Mouse (Mus musculus) heart, adult 2 months (tissue): ENCODE measurements around the gene Cldn16. TPM values are rescaled to one million over a fixed set of nuclear protein-coding genes. Genes with fewer than 3 reads are reported as not detected.

ENCODE experiments used
- DNase-seq, 2 experiments: peaks; one replicate each; pipeline ENCODE4 v3.0.0; 2021
- H3K27ac ChIP-seq: fragments of 200-600 bp; 2 replicates; pipeline ENCODE4 v1.8.1; 2022
- H3K27me3 ChIP-seq: fragments of 200-500 bp; 2 replicates; pipeline ENCODE4 v1.6.1; 2012; ENCODE audit warnings: mild to moderate bottlenecking, low read length, inconsistent platforms, mixed read lengths; ENCODE audit not compliant: control insufficient read depth, insufficient read depth
- H3K36me3 ChIP-seq: fragments of 200-500 bp; 2 replicates; pipeline ENCODE4 v1.6.1; 2012; ENCODE audit warnings: low read length, inconsistent platforms; ENCODE audit not compliant: control insufficient read depth, insufficient read depth
- H3K4me1 ChIP-seq: fragments of 200-500 bp; 2 replicates; pipeline ENCODE4 v1.6.1; 2011; ENCODE audit warnings: low read length; ENCODE audit not compliant: control insufficient read depth, insufficient read depth
- H3K4me3 ChIP-seq: fragments of 200-600 bp; 2 replicates; pipeline ENCODE4 v1.8.1; 2022
- H3K79me2 ChIP-seq: fragments of 200-500 bp; replicated peaks from 2 replicates; pipeline ENCODE4 v1.6.1; 2012; ENCODE audit warnings: mild to moderate bottlenecking, inconsistent platforms, low read length, moderate library complexity, mixed read lengths; ENCODE audit not compliant: control insufficient read depth, insufficient read depth
- H3K9ac ChIP-seq: fragments of 200-500 bp; 2 replicates; pipeline ENCODE4 v1.6.1; 2012; ENCODE audit warnings: low read depth, mild to moderate bottlenecking, control low read depth, inconsistent platforms, low read length, mixed read lengths
- CTCF ChIP-seq: fragments of 200-600 bp; IDR thresholded peaks from 2 replicates; pipeline ENCODE4 v1.8.1; 2022; ENCODE audit warnings: antibody characterized with exemption, mild to moderate bottlenecking, moderate library complexity
- EP300 ChIP-seq: fragments of 200-500 bp; IDR thresholded peaks from 2 replicates; pipeline ENCODE4 v1.6.1; 2011; ENCODE audit warnings: low read depth, low read length, control low read depth; ENCODE audit not compliant: insufficient read depth
- POLR2A ChIP-seq: fragments of 200-500 bp; IDR thresholded peaks from 2 replicates; pipeline ENCODE4 v1.6.1; 2011; ENCODE audit warnings: mild to moderate bottlenecking, low read depth, low read length, control low read depth; ENCODE audit not compliant: insufficient read depth
- WGBS: fragments of 180-500 bp; shearing (Covaris S2); methylation state at CpG from one replicate; pipeline ENCODE4 v1.1.7; 2018; 5-methylcytosine and 5-hydroxymethylcytosine counted together
- intact Hi-C: fragments of 180-260 bp; cut with DNase I; formaldehyde crosslinking; loops from one replicate; pipeline ENCODE4 v1.15.1; 2025
- long read RNA-seq: library from polyadenylated mRNA; stranded (forward); transcript quantifications from one replicate; pipeline ENCODE4 v2.0.0, GENCODE M21; 2021
- polyA plus RNA-seq: library from polyadenylated mRNA; depleted of rRNA; stranded (reverse); fragments of >200 nt; gene quantifications from 2 replicates; pipeline ENCODE4 v1.2.3, GENCODE M21; 2012; rRNA removed
- total RNA-seq, 2 experiments: library from RNA; stranded (reverse); gene quantifications; 2 replicates each; pipeline ENCODE4 v1.2.3; 2021

Gene Cldn16
- total RNA-seq (not detected), polyA plus RNA-seq (not detected in 2 replicates)
- long read RNA-seq: 0 reads

- no peak within 1 kb of the TSS for H3K4me3 ChIP-seq
- 70% methylated on average over 7 of the region's 7 CpGs for WGBS
- TF ChIP-seq EP300: no peak
- no peak for TF ChIP-seq POLR2A
- no peak for TF ChIP-seq CTCF
- DNase-seq: no peak
- no peaks in the 10 kb centered on the region for H3K4me1 ChIP-seq
- H3K79me2 ChIP-seq: no peaks in the 10 kb centered on the region
- H3K36me3 ChIP-seq: no peaks in the 10 kb centered on the region
- no peak within 1 kb of the TSS for H3K9ac ChIP-seq
- H3K27ac ChIP-seq: no peak within 1 kb of the TSS
- intact Hi-C loops: no loop called here
- no peaks in the 10 kb centered on the region for H3K27me3 ChIP-seq
These were observed at the start of gene Cldn16 for GRCm38 (mm10) chr16:26462835-26463234. Gene Cldn16 (plus strand): TSS chr16:26463135.

- Histone ChIP-seq H3K79me2 (no peaks in the 10 kb centered on the region), H3K4me1 (no peaks in the 10 kb centered on the region), H3K36me3 (no peaks in the 10 kb centered on the region), H3K9ac (no peak overlapping the region), H3K27ac (no peak overlapping the region), H3K27me3 (no peaks in the 10 kb centered on the region), H3K4me3 (no peak overlapping the region)
- intact Hi-C loops: no loop called here
- TF ChIP-seq EP300 (no peak), CTCF (no peak)
- no peak for DNase-seq
- WGBS: 75% methylated on average over 3 of the region's 3 CpGs
These were observed 44.3 kb upstream of the Cldn16 start for GRCm38 (mm10) chr16:26418616-26419015.

- Histone ChIP-seq H3K4me3 (no peak overlapping the region), H3K4me1 (no peaks in the 10 kb centered on the region), H3K27me3 (no peaks in the 10 kb centered on the region), H3K9ac (no peak overlapping the region), H3K79me2 (no peaks in the 10 kb centered on the region), H3K36me3 (no peaks in the 10 kb centered on the region), H3K27ac (no peak overlapping the region)
- DNase-seq: no peak
- intact Hi-C loops: no loop called here
- TF ChIP-seq CTCF: no peak
- TF ChIP-seq EP300: no peak
- no peak for TF ChIP-seq POLR2A
- WGBS: 89% methylated on average over 4 of the region's 4 CpGs
These were observed 40.9 kb upstream of the Cldn16 start for GRCm38 (mm10) chr16:26422078-26422477.

GRCm38 (mm10) chr16:26430246-26430645, 32.7 kb upstream of the Cldn16 start:
- TF ChIP-seq POLR2A: no peak
- no peak for TF ChIP-seq CTCF
- TF ChIP-seq EP300: no peak
- Histone ChIP-seq H3K4me3 (no peak overlapping the region), H3K36me3 (no peaks in the 10 kb centered on the region), H3K27me3 (no peaks in the 10 kb centered on the region), H3K27ac (no peak overlapping the region), H3K9ac (no peak overlapping the region), H3K79me2 (no peaks in the 10 kb centered on the region), H3K4me1 (no peaks in the 10 kb centered on the region)
- intact Hi-C loops: no loop called here
- no peak for DNase-seq
- 55% methylated on average over 3 of the region's 3 CpGs for WGBS

GRCm38 (mm10) chr16:26433486-26433885, 29.4 kb upstream of the Cldn16 start:
- H3K4me1 ChIP-seq: no peaks in the 10 kb centered on the region
- H3K27ac ChIP-seq: no peak overlapping the region
- H3K4me3 ChIP-seq: no peak overlapping the region
- H3K9ac ChIP-seq: no peak overlapping the region
- no peak for TF ChIP-seq CTCF
- intact Hi-C loops: no loop called here
- H3K27me3 ChIP-seq: no peaks in the 10 kb centered on the region
- no peak for DNase-seq
- WGBS: 41% methylated on average over 2 of the region's 2 CpGs
- H3K36me3 ChIP-seq: no peaks in the 10 kb centered on the region
- H3K79me2 ChIP-seq: no peaks in the 10 kb centered on the region

- intact Hi-C loops: no loop called here
- 76% methylated on average over 3 of the region's 3 CpGs for WGBS
- DNase-seq: no peak
- TF ChIP-seq POLR2A (no peak), EP300 (no peak), CTCF (no peak)
- H3K4me3 ChIP-seq: no peak overlapping the region
- no peaks in the 10 kb centered on the region for H3K4me1 ChIP-seq
- no peak overlapping the region for H3K27ac ChIP-seq
- no peaks in the 10 kb centered on the region for H3K27me3 ChIP-seq
- H3K36me3 ChIP-seq: no peaks in the 10 kb centered on the region
- H3K79me2 ChIP-seq: no peaks in the 10 kb centered on the region
- no peak overlapping the region for H3K9ac ChIP-seq
These were observed 22.9 kb upstream of the Cldn16 start for GRCm38 (mm10) chr16:26440031-26440430.

- Histone ChIP-seq H3K27ac (no peak overlapping the region), H3K4me3 (no peak overlapping the region), H3K36me3 (no peaks in the 10 kb centered on the region), H3K4me1 (no peaks in the 10 kb centered on the region), H3K27me3 (no peaks in the 10 kb centered on the region), H3K9ac (no peak overlapping the region), H3K79me2 (no peaks in the 10 kb centered on the region)
- DNase-seq: no peak
- intact Hi-C loops: no loop called here
- WGBS: 77% methylated on average over 3 of the region's 3 CpGs
- TF ChIP-seq POLR2A (no peak), CTCF (no peak), EP300 (no peak)
These were observed 21.8 kb upstream of the Cldn16 start for GRCm38 (mm10) chr16:26441156-26441555.
